Mouse (Mus musculus): ENCODE results near the gene Opcml. TPM values are rescaled to one million over a fixed set of nuclear protein-coding genes. Genes with fewer than 3 reads are reported as not detected.

Opcml gene
- polyA plus RNA-seq, 1 experiment from 2014 or later = 2.5 TPM

DNA sequence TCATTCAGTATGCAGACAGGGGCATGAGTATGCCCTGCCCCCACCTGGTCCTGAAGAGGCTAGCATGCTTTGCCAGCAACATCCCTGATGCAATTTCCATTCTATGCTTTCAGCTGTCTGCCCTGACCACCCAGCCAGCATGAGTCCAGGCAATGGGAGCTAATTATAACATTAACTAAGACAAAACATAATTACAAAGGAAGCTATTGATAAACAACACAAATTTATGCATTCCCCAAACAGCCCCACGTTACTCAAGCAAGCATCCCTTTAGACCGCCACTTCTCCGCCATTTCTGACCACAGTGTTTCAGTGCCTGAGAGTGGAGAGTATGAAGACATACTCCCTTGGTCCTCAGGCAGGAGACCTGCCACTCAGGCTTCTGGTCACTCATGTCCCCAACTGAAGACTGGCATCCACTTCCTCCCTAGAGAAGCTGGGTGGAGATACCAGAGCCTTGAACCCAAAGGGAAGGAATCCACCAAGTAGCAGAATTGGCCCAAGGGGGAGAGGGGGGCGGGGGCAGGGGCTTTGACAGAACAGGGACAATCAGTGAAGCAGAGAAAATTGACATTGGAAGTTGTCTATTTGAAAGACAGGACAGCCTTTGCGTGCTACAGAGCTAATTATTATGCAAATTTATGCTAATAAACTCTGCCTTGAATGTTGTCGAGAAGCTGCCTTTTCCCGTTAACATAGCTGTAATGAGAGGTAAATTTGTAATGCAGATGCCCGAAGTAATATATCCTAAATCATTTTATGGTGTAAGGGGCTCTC, 464.7 kb downstream of the Opcml start:
- Histone ChIP-seq H3K36me3 (no peaks in the 10 kb centered on the region), H3K4me1 (replicated peaks) (peaks cover 19% of the 10 kb centered on the region), H3K4me3 (no peak overlapping the region), H3K27me3 (ENCODE audit: insufficient read depth, poor library complexity, severe bottlenecking) (0 out of 2 replicates have a peak, but pooled peaks cover 4% of the 10 kb centered on the region), H3K9me3 (no peaks in the 10 kb centered on the region), H3K27ac (0 out of 2 replicates have a peak overlapping the region, but pooled peaks have one; percentile 29)
- DNase-seq (ENCODE audit: low spot score) = no peak
- 63% methylated on average over 8 of the region's 8 CpGs for WGBS

DNA sequence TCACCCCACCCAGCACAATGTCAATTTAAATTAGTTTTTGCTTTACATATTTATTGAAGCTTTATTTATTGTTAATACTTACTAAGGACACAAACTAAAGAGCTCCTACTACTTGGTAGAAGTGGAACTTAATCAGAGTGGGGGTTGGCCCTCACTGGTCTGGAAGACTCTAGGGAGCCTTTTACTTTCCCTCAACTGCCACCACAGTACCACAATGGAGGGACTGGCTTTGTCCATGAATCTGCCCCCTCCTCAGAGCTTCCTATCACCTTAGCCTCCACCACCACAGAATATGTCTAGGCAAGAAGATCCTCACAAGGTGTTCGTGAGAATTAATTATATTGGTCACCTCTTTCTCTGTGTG, 465.3 kb downstream of the Opcml start:
- Histone ChIP-seq H3K36me3 (no peaks in the 10 kb centered on the region), H3K9me3 (no peaks in the 10 kb centered on the region), H3K4me3 (no peak overlapping the region), H3K27ac (peak overlapping the region; percentile 54; the same call in 1 of the 2 replicates), H3K4me1 (replicated peaks) (peaks cover 19% of the 10 kb centered on the region), H3K27me3 (ENCODE audit: insufficient read depth, poor library complexity, severe bottlenecking) (0 out of 2 replicates have a peak, but pooled peaks cover 4% of the 10 kb centered on the region)
- DNase-seq (ENCODE audit: low spot score) = no peak
- 93% methylated on average over 1 of the region's 1 CpGs for WGBS

DNA sequence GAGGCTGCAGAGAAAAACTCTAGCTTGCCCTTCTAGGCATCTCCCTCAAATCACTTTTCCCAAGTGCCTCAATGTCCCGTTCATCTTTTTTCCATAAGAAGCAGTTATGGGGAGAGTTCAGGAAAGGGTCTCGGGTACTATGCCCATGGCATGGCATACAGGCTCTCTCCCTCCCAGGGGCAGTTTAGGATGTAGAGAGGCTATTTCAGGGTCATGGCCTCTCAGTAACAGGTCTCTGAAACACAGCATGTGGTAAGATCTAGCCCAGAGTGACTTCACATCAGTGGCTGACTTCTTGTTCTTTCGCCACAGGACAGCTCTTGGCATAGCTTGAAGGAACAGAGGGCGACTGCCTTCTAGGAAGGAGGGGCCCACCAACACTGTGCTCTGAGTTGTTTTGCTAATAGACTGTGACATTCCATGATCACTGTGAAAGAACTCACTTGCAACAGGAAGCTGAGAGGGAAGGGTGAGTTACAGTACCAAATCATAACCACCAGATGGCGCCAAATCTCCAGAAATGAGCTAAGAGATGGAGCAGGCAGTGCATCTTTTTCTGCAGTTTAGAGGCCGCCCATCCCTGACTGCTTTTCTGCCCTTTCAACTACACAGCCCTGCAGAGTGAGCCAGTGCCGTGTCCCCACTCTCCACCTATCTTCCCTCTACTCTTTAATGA, 470.6 kb downstream of the Opcml start:
- peak; percentile 84 for DNase-seq (ENCODE audit: low spot score)
- 14% methylated on average over 7 of the region's 7 CpGs for WGBS
- Histone ChIP-seq H3K4me1 (replicated peaks) (peaks cover 10% of the 10 kb centered on the region), H3K27ac (no peak overlapping the region), H3K9me3 (no peaks in the 10 kb centered on the region), H3K27me3 (ENCODE audit: insufficient read depth, poor library complexity, severe bottlenecking) (peaks cover 18% of the 10 kb centered on the region; the same call in 1 of the 2 replicates), H3K4me3 (no peak overlapping the region), H3K36me3 (no peaks in the 10 kb centered on the region)

DNA sequence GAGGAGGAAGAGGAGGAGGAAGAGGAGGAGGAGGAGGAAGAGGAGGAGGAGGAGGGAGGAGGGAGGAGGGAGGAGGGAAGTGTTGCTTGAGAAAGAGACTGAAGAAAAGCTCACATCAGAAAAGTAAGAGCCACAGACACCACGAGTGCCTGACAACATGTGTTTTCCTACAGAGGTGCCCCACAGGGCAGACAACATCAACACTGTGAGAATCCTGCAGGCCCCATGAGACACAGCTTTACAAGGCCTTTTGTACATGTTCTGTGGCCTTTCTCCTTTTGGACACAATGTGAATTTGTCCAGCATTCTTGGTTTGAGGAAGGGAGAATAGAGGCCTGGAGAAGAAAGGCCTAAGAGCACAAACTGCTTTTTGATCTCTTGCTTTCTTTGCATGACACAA, 471.4 kb downstream of the Opcml start:
- DNase-seq (ENCODE audit: low spot score) = no peak
- Histone ChIP-seq H3K27me3 (ENCODE audit: insufficient read depth, poor library complexity, severe bottlenecking) (peaks cover 18% of the 10 kb centered on the region; the same call in 1 of the 2 replicates), H3K9me3 (no peaks in the 10 kb centered on the region), H3K27ac (no peak overlapping the region), H3K4me1 (replicated peaks) (peaks cover 7% of the 10 kb centered on the region), H3K36me3 (no peaks in the 10 kb centered on the region), H3K4me3 (no peak overlapping the region)
- WGBS = 13% methylated on average over 1 of the region's 1 CpGs

DNA sequence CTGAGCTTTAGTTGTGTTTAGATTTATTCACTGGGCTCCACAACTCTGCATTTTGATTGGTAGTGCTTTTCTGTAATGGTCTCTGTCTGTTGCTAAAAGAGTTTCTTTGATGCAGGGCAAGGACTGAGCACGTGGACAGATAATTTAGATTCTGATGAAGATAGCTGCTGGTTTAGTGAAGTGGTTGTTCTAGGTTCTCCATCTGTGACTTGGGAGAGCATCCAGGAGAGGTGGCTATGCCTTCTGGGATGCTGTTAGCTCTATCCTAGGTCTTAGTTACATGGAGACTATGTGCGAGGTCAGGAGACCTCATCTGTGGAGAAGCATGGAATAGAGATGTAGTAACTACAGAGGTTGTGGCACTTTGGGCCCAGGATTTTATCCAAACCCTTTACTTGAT, 472.3 kb downstream of the Opcml start:
- H3K9me3 ChIP-seq = no peaks in the 10 kb centered on the region
- H3K36me3 ChIP-seq = no peaks in the 10 kb centered on the region
- peaks cover 18% of the 10 kb centered on the region; the same call in 1 of the 2 replicates for H3K27me3 ChIP-seq (ENCODE audit: insufficient read depth, poor library complexity, severe bottlenecking)
- DNase-seq (ENCODE audit: low spot score) = no peak
- peaks cover 7% of the 10 kb centered on the region for H3K4me1 ChIP-seq (replicated peaks)
- no peak overlapping the region for H3K4me3 ChIP-seq
- H3K27ac ChIP-seq = no peak overlapping the region
- 84% methylated on average over 2 of the region's 2 CpGs for WGBS

DNA sequence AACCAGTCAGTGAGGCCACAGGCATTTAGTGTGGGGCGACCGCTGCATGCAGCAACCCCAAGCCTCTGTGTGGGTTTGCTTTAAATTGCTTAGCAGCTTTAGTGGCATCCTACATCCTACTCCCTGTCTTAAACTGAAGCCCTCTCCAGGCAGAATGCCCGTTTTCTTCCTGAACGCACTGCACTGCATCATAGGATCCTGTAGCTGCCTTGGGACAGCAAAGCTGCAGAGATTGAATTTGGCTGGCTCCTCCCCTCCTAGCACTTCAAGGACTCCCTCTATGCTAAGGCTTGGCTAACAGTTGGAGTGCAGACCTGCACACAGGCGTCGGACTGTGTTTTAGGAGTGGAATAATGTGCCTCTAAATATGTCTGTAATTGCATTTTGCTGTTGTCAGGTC, 474.2 kb downstream of the Opcml start:
- 50% methylated on average over 6 of the region's 6 CpGs for WGBS
- Histone ChIP-seq H3K9me3 (no peaks in the 10 kb centered on the region), H3K4me1 (replicated peaks) (peaks cover 7% of the 10 kb centered on the region), H3K4me3 (no peak overlapping the region), H3K36me3 (no peaks in the 10 kb centered on the region), H3K27me3 (ENCODE audit: insufficient read depth, poor library complexity, severe bottlenecking) (peaks cover 14% of the 10 kb centered on the region; the same call in 1 of the 2 replicates), H3K27ac (no peak overlapping the region)
- DNase-seq (ENCODE audit: low spot score) = no peak

DNA sequence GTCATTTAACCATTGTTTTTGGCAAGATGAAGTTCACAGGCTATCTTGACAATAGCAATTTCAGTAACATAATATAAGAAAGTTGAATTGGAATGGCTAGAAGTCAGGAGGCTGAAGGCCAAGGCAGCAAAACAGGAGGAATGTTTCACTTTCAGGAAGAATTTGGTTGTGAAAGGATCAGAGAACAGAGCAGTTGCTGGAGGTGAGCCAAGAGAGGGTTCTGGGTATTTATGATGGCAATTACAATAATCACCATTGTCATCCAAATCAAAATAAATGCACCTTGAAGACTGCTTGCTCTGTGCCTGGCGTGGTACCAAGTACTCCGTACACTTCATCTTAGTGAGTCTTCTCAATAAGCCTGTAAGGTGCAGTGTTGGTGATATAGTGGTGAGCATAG, 483.2 kb downstream of the Opcml start:
- 94% methylated on average over 2 of the region's 2 CpGs for WGBS
- Histone ChIP-seq H3K4me1 (replicated peaks) (no peaks in the 10 kb centered on the region), H3K27ac (no peak overlapping the region)

DNA sequence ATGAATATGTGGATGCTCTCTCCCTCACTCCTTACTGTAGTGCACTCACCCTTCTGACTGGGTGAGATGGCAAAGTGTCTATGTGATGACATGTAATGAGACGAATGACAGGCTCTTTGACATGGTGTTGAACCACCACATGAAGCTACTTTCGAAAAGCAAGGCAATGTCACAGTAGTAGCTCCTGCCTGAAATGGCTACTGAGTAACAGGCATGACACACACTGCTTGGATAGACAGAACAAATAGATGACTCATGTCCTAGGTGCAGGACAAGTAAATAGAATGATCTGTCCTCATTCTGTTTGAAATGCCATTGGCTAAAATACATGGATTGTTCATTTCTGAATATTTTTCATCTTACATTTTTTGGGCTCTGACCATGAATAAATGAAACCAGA, 488.0 kb downstream of the Opcml start:
- DNase-seq (ENCODE audit: low spot score) = no peak

More for the DNA sequence above, 483.2 kb downstream of the Opcml start:
- no peak for DNase-seq (ENCODE audit: low spot score)
- H3K9me3 ChIP-seq = 0 out of 2 replicates have a peak, but pooled peaks cover 2% of the 10 kb centered on the region
- no peak overlapping the region for H3K4me3 ChIP-seq
- no peaks in the 10 kb centered on the region for H3K27me3 ChIP-seq (ENCODE audit: insufficient read depth, poor library complexity, severe bottlenecking)
- no peaks in the 10 kb centered on the region for H3K36me3 ChIP-seq

DNA sequence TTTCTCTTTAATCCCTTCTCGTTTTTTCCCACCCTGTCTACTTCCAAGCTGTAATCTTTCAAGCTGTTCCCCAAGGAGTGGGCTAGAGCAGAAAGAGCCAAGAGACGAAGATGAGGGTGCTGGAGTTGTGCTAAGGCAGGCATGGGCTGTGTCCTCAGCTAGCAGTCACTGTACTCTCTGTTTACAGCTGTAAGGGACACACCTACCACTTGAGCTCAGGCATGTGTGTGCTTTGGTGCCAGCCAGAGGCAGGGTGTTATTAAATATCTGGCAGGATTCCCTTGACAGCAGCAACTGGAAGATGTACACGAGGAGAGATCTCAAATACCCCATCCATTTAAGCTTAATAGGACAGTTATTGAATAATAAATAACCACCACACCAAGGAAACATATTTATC, 490.4 kb downstream of the Opcml start:
- Histone ChIP-seq H3K36me3 (no peaks in the 10 kb centered on the region), H3K27me3 (ENCODE audit: insufficient read depth, poor library complexity, severe bottlenecking) (no peaks in the 10 kb centered on the region), H3K9me3 (no peaks in the 10 kb centered on the region), H3K4me3 (no peak overlapping the region), H3K4me1 (replicated peaks) (peaks cover 3% of the 10 kb centered on the region; the same call in 1 of the 2 replicates), H3K27ac (no peak overlapping the region)
- DNase-seq (ENCODE audit: low spot score) = no peak
- 73% methylated on average over 3 of the region's 3 CpGs for WGBS

More for the DNA sequence above, 488.0 kb downstream of the Opcml start:
- no peaks in the 10 kb centered on the region for H3K27me3 ChIP-seq (ENCODE audit: insufficient read depth, poor library complexity, severe bottlenecking)
- H3K4me1 ChIP-seq (replicated peaks) = peaks cover 3% of the 10 kb centered on the region; the same call in 1 of the 2 replicates
- H3K36me3 ChIP-seq = no peaks in the 10 kb centered on the region
- H3K4me3 ChIP-seq = no peak overlapping the region
- H3K9me3 ChIP-seq = 0 out of 2 replicates have a peak, but pooled peaks cover 2% of the 10 kb centered on the region
- no peak overlapping the region for H3K27ac ChIP-seq
- WGBS = 82% methylated on average over 2 of the region's 2 CpGs

DNA sequence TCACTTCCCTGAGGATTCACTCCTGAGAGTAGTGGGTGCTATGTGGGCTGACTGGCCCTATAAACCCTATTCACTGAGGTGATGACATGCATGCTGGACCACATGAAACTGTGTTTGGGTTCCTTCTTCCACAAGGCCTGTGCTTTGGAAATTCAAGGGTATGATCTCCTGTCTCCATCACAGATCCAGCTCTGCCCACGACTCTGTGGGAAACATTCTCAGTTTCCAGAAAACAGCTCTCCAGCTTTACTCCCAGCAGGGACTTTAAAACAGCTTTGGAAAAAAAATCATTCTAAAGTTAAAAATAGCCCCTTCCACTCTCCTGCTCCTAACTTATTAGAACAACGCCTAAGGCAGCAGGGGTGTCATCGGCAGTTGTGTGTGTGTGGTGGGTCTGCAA, 491.0 kb downstream of the Opcml start:
- H3K4me1 ChIP-seq (replicated peaks) = peaks cover 3% of the 10 kb centered on the region; the same call in 1 of the 2 replicates
- no peaks in the 10 kb centered on the region for H3K9me3 ChIP-seq
- DNase-seq (ENCODE audit: low spot score) = no peak
- H3K4me3 ChIP-seq = no peak overlapping the region
- H3K36me3 ChIP-seq = no peaks in the 10 kb centered on the region
- 70% methylated on average over 3 of the region's 3 CpGs for WGBS
- H3K27me3 ChIP-seq (ENCODE audit: insufficient read depth, poor library complexity, severe bottlenecking) = no peaks in the 10 kb centered on the region
- H3K27ac ChIP-seq = no peak overlapping the region

DNA sequence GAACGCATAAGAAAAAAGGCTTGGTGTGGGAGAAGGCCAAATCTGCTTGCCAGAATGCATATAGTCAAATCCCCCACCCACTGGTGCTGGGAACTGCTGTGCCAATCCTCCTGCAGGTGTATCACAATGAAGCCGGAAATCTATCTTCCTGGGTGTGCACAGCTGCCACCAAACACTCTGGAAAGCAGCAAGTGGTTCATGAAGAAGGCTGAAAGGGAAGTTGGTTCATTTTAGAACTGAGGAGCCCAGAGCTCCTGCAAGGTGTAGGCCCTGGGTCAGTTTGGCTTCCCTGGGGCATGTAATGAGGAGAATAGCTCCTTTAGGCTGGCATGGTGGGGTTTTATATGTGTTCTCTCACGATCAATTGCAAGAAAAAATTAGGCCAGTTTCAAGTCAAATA, 494.4 kb downstream of the Opcml start:
- Histone ChIP-seq H3K9me3 (no peaks in the 10 kb centered on the region), H3K4me3 (no peak overlapping the region), H3K27me3 (ENCODE audit: insufficient read depth, poor library complexity, severe bottlenecking) (no peaks in the 10 kb centered on the region), H3K27ac (no peak overlapping the region), H3K4me1 (replicated peaks) (peaks cover 9% of the 10 kb centered on the region), H3K36me3 (no peaks in the 10 kb centered on the region)
- 89% methylated on average over 3 of the region's 3 CpGs for WGBS
- DNase-seq (ENCODE audit: low spot score) = no peak

DNA sequence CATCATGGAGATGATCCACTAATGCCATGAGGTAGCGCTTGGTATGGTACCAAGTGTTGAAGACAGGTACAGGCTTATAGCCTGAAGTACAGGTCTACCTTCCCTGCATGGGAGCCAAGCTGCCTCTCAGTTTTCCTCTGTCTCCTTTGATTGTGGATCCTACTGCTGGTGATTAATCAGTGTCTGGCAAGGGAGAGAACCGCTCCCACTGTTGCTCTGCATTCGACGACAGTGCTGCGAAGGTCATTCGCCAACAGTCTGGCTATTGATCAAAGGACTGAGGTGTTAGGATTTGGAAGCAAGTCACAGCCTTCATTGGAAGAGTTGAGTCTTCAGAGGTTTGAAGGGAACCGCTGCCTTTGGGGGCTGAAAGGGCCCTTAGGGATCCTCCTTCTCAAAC, 495.8 kb downstream of the Opcml start:
- Histone ChIP-seq H3K9me3 (no peaks in the 10 kb centered on the region), H3K4me1 (replicated peaks) (peaks cover 6% of the 10 kb centered on the region), H3K4me3 (no peak overlapping the region), H3K27me3 (ENCODE audit: insufficient read depth, poor library complexity, severe bottlenecking) (no peaks in the 10 kb centered on the region), H3K27ac (no peak overlapping the region), H3K36me3 (no peaks in the 10 kb centered on the region)
- 91% methylated on average over 7 of the region's 7 CpGs for WGBS
- no peak for DNase-seq (ENCODE audit: low spot score)

DNA sequence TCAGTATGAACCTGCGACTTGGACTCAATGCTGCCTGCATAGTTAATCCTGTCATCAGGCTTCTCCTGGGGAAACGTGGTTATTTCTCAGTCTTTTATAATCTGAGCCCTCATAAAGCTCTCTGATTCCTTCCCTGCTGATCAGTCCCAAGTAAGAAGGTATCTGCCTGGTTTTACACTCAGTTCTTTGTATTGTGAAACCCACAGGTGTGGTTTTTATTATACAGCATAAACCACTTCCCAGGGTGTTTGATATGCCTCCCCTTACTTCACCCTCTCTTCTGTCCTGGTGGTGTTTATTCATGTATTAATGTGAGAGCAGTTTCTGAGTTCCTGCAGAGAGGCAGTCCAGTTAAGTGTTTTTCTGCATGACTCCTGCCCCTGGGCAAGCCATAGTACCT, 496.9 kb downstream of the Opcml start:
- Histone ChIP-seq H3K4me1 (replicated peaks) (peaks cover 6% of the 10 kb centered on the region), H3K4me3 (no peak overlapping the region), H3K27ac (no peak overlapping the region), H3K27me3 (ENCODE audit: insufficient read depth, poor library complexity, severe bottlenecking) (no peaks in the 10 kb centered on the region), H3K36me3 (no peaks in the 10 kb centered on the region), H3K9me3 (no peaks in the 10 kb centered on the region)
- no peak for DNase-seq (ENCODE audit: low spot score)
- WGBS = 63% methylated on average over 2 of the region's 2 CpGs

Measured in hindbrain, embryonic 10.5 days (tissue).